Mouse (Mus musculus) ES-E14 (cell line): ENCODE data around the gene Nxn.

ENCODE experiments used
- MAFK ChIP-seq: IDR thresholded peaks from 2 replicates; pipeline ENCODE4 v1.6.1; 2014; ENCODE audit warnings: mild to moderate bottlenecking, low read depth, low read length, inconsistent platforms; ENCODE audit not compliant: insufficient read depth
- ZC3H11A ChIP-seq: IDR thresholded peaks from 2 replicates; pipeline ENCODE4 v1.6.1; 2012; ENCODE audit warnings: low read depth, mild to moderate bottlenecking, inconsistent platforms, low read length, borderline replicate concordance

- TF ChIP-seq ZC3H11A (no peak), MAFK (no peak)
These were observed 106.1 kb downstream of the Nxn start for GRCm38 (mm10) chr11:76292831-76293230.
